20 mouse cellular contexts compared by ENCODE assay signal in the genomic region with DNA sequence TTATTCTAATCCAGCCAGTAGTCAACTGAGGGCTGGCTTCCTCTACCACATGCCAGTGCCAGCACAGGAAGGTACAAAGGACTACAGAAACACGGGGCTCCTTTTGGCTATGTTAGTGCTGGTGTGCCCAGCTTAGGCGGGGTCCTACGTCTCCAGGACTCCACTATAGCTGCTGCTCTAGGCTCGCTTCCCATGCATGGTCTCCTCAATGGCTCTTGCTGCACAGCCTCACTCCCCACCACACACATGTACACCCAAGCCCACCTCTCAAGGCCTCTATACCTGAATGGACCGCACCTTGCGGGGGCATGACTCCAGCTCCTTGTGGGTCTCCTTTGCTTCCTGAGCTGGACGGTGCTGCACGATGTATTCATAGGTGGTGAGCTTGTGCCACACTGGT. TPM values are rescaled to one million over a fixed set of nuclear protein-coding genes. Genes with fewer than 3 reads are reported as not detected.
"Had no signal": no experiment of that assay in that cellular context is flagged by ENCODE, and none has a peak within 500 bp of the region (broad histone marks: within the 10 kb centered on the region; RNA-seq: fewer than 3 reads in every experiment).

No protein-coding gene starts in this region.

- DNase-seq: kidney, adult 18-20 months; kidney, adult 9 months; left cerebral cortex, postnatal 4 days; liver, embryonic 13.5 days; lung, adult 2 months; lung, postnatal 36 days; right cerebral cortex, postnatal 25 days; thymus, adult 18-20 months; thymus, postnatal 36 days had no signal

- H3K9ac ChIP-seq: limb, embryonic 13.5 days; liver, embryonic 13.5 days; midbrain, embryonic 12.5 days had no signal

- H3K36me3 ChIP-seq: liver, embryonic 13.5 days had no signal

- H3K9me3 ChIP-seq: limb, embryonic 13.5 days; liver, embryonic 13.5 days; megakaryocyte, embryonic 14.5 days; midbrain, embryonic 12.5 days; neural tube, embryonic 13.5 days had no signal

- H3K27ac ChIP-seq: limb, embryonic 13.5 days; liver, embryonic 13.5 days; midbrain, embryonic 12.5 days had no signal

- H3K4me3 ChIP-seq: limb, embryonic 13.5 days; liver, embryonic 13.5 days; megakaryocyte, embryonic 14.5 days; midbrain, embryonic 12.5 days; myocyte; neural tube, embryonic 13.5 days had no signal

- H3K4me2 ChIP-seq: limb, embryonic 13.5 days; liver, embryonic 13.5 days; midbrain, embryonic 12.5 days; neural tube, embryonic 13.5 days had no signal

RNA-seq across cellular contexts. Expression of gene Hsd11b2, which starts 42.8 kb away (rescaled TPM):
- total RNA-seq: layer of hippocampus, adult 18-20 months; left cerebral cortex, adult 8-10 months; left cerebral cortex, postnatal 14 days; left cerebral cortex, postnatal 4 days; liver, adult 2 months; monocyte, adult 5-6 weeks; neutrophil, adult 5-6 weeks had no signal
